In genomic region chr15:79440651-79441330, GRCm38 (mm10) we compare ENCODE assay signal across 7 mouse cellular contexts. TPM values are rescaled to one million over a fixed set of nuclear protein-coding genes. Genes with fewer than 3 reads are reported as not detected.
DNase-seq lines count a peak whose midpoint lies in the region; ATAC-seq and TF ChIP-seq lines count a peak whose summit lies in the region.

No protein-coding gene starts in this region.

- peak overlapping the region; percentile 79 for H3K4me3 ChIP-seq in liver, adult 2 months (ENCODE audit: insufficient read depth, low read depth, low read length)
- H3K4me3 ChIP-seq in embryonic facial prominence, embryonic 14.5 days (ENCODE audit: low read depth, low read length), result peak overlapping the region; percentile 91
- peak overlapping the region; percentile 95 for H3K4me3 ChIP-seq in intestine, embryonic 15.5 days (replicated peaks)

- peak overlapping the region; percentile 68 for H3K4me2 ChIP-seq in embryonic facial prominence, embryonic 14.5 days (ENCODE audit: low read depth, low read length)
- peak overlapping the region; percentile 68 for H3K4me2 ChIP-seq in intestine, embryonic 15.5 days (replicated peaks)

- no peak for TF ChIP-seq POLR2A in liver, adult 2 months (IDR thresholded peaks at IDR 0.05; ENCODE audit: extremely low read depth, insufficient read depth, low read length)

- no peak for TF ChIP-seq CTCF in liver, adult 2 months (IDR thresholded peaks at IDR 0.05; ENCODE audit: low read depth, low read length)

- peak; percentile 1; the same call in 1 of the 2 replicates for ATAC-seq in embryonic facial prominence, embryonic 14.5 days (ENCODE audit: low read depth)
- peak; percentile 21; the same call in 1 of the 2 replicates for ATAC-seq in intestine, embryonic 15.5 days

- no peaks in the 10 kb centered on the region for H3K36me3 ChIP-seq in liver, adult 2 months (ENCODE audit: control insufficient read depth, insufficient read depth, low read length)
- peaks cover 29% of the 10 kb centered on the region for H3K36me3 ChIP-seq in embryonic facial prominence, embryonic 14.5 days (ENCODE audit: control insufficient read depth, insufficient read depth, low read length)
- 0 out of 2 replicates have a peak, but pooled peaks cover 18% of the 10 kb centered on the region for H3K36me3 ChIP-seq in intestine, embryonic 15.5 days

- H3K4me1 ChIP-seq in liver, adult 2 months (ENCODE audit: control insufficient read depth, insufficient read depth, low read length), result peaks cover 16% of the 10 kb centered on the region
- H3K4me1 ChIP-seq in embryonic facial prominence, embryonic 14.5 days (ENCODE audit: control insufficient read depth, insufficient read depth, low read length), result peaks cover 36% of the 10 kb centered on the region
- peaks cover 58% of the 10 kb centered on the region for H3K4me1 ChIP-seq in intestine, embryonic 15.5 days (replicated peaks)

- no peak for DNase-seq in liver, adult 2 months (ENCODE audit: extremely low read depth, low read depth, low spot score)
- DNase-seq in liver, result no peak
- DNase-seq in embryonic facial prominence, embryonic 14.5 days (ENCODE audit: low spot score), result peak; percentile 8
- DNase-seq in naive thymus-derived CD4-positive, alpha-beta T cell, adult 2 months (ENCODE audit: low read depth), result peak; percentile 27
- DNase-seq in spleen, postnatal 10 days (ENCODE audit: low spot score in 2 of 2), result no peak
- DNase-seq in spleen, postnatal 14 days (ENCODE audit: low spot score in 2 of 2), result no peak

- 0 out of 2 replicates have a peak overlapping the region, but pooled peaks have one; percentile 23 for H3K27ac ChIP-seq in liver, adult 2 months (replicated peaks; ENCODE audit: insufficient read depth, low read depth, low read length)
- H3K27ac ChIP-seq in embryonic facial prominence, embryonic 14.5 days (replicated peaks; ENCODE audit: low read depth, low read length), result peak overlapping the region; percentile 96
- H3K27ac ChIP-seq in intestine, embryonic 15.5 days, result peak overlapping the region; percentile 93; the same call in 1 of the 2 replicates

- H3K9ac ChIP-seq in liver, adult 2 months (ENCODE audit: low read depth, low read length), result peak overlapping the region; percentile 88
- peak overlapping the region; percentile 99 for H3K9ac ChIP-seq in embryonic facial prominence, embryonic 14.5 days (ENCODE audit: low read depth, low read length)
- peak overlapping the region; percentile 96 for H3K9ac ChIP-seq in intestine, embryonic 15.5 days

- 54% methylated on average over 11 of the region's 11 CpGs for WGBS in liver, adult 2 months
- 13% methylated on average over 11 of the region's 11 CpGs for WGBS in embryonic facial prominence, embryonic 14.5 days
- WGBS in intestine, embryonic 15.5 days, result 10% methylated on average over 11 of the region's 11 CpGs

- H3K27me3 ChIP-seq in liver, adult 2 months (ENCODE audit: control insufficient read depth, insufficient read depth, low read length), result no peaks in the 10 kb centered on the region
- H3K27me3 ChIP-seq in embryonic facial prominence, embryonic 14.5 days (replicated peaks; ENCODE audit: control insufficient read depth, insufficient read depth, low read length), result no peaks in the 10 kb centered on the region
- no peaks in the 10 kb centered on the region for H3K27me3 ChIP-seq in intestine, embryonic 15.5 days (replicated peaks)

- H3K9me3 ChIP-seq in embryonic facial prominence, embryonic 14.5 days (ENCODE audit: control insufficient read depth, low read length), result no peaks in the 10 kb centered on the region
- H3K9me3 ChIP-seq in intestine, embryonic 15.5 days, result no peaks in the 10 kb centered on the region

- no peaks in the 10 kb centered on the region; the same call in 1 of the 2 replicates for H3K79me2 ChIP-seq in liver, adult 2 months (ENCODE audit: control insufficient read depth, insufficient read depth, low read length)

RNA-seq across cellular contexts. Expression of gene Csnk1e, which starts 14.6 kb away (rescaled TPM):
- total RNA-seq in liver, adult 2 months (2014; rRNA removed), result 4.3 and 6.8 TPM in 2 replicates
- 4.7 and 6.6 TPM in 2 replicates for polyA plus RNA-seq in liver, adult 2 months (2012; rRNA removed)
- polyA plus RNA-seq in embryonic facial prominence, embryonic 14.5 days (2014; fragmentation: Nextera tagmentation; extraction: Ambion mirVana), result 75.3 and 76.3 TPM in 2 replicates
- polyA plus RNA-seq in intestine, embryonic 15.5 days (2015; fragmentation: Nextera tagmentation; extraction: Ambion mirVana), result 59.1 and 61.8 TPM in 2 replicates

RNA-seq across cellular contexts. Expression of gene Tmem184b, which starts 37.4 kb away (rescaled TPM):
- 6.0 and 10.1 TPM in 2 replicates for total RNA-seq in liver, adult 2 months (2014; rRNA removed)
- polyA plus RNA-seq in liver, adult 2 months (2012; rRNA removed), result 46.8 and 48.7 TPM in 2 replicates
- 73.0 and 77.6 TPM in 2 replicates for polyA plus RNA-seq in embryonic facial prominence, embryonic 14.5 days (2014; fragmentation: Nextera tagmentation; extraction: Ambion mirVana)
- 49.4 and 51.0 TPM in 2 replicates for polyA plus RNA-seq in intestine, embryonic 15.5 days (2015; fragmentation: Nextera tagmentation; extraction: Ambion mirVana)

Comparison
In these comparisons a context has a peak if more than half of its experiments do, and no peak if none do; other contexts are left out.
1. DNase-seq: peak in embryonic facial prominence, embryonic 14.5 days (single experiment) and naive thymus-derived CD4-positive, alpha-beta T cell, adult 2 months (single experiment); none in liver, adult 2 months (single experiment), liver (single experiment), spleen, postnatal 10 days (0 of 2) and spleen, postnatal 14 days (0 of 2).
2. H3K27ac ChIP-seq: peak in every context shown above with its lines; median percentile 96 in embryonic facial prominence, embryonic 14.5 days; 93 in intestine, embryonic 15.5 days; 23 in liver, adult 2 months.
3. Peak in every context shown above with its lines, with median percentiles within 50 percentile points of each other: H3K4me3 ChIP-seq and H3K9ac ChIP-seq.